Mouse (Mus musculus) CH12F3 (cell line): ENCODE measurements around the gene Lypd4.
"Not testable (repeated sequence)": the region's sequence is repeated elsewhere in the genome, so short reads cannot be mapped to it uniquely, and the experiment has no call there.

Experiments
- in situ Hi-C: fragments of 300-500 bp; cut with MboI; formaldehyde crosslinking; loops from 2 replicates; pipeline ENCODE4 v1.14.3; 2020; ENCODE audit warnings: low sequenced_read_pairs

Gene Lypd4

GRCm38 (mm10) chr7:24869532-24870165 lies at the start of gene Lypd4, which contains the start of gene Dmrtc2:
Gene Lypd4 (minus strand): TSS chr7:24869941.
Gene Dmrtc2 (plus strand): TSS chr7:24870057.
- in situ Hi-C loops = no loop called here

- in situ Hi-C loops = no loop called here
Measured at GRCm38 (mm10) chr7:24918763-24919323, 49.1 kb upstream of the Lypd4 start.

- in situ Hi-C loops = no loop called here
Measured at GRCm38 (mm10) chr7:24912480-24912879, 42.7 kb upstream of the Lypd4 start.

GRCm38 (mm10) chr7:24907211-24907748 lies 37.5 kb upstream of the Lypd4 start:
- in situ Hi-C loops = no loop called here

- in situ Hi-C loops = no loop called here
Measured at GRCm38 (mm10) chr7:24906551-24906950, 36.8 kb upstream of the Lypd4 start.

GRCm38 (mm10) chr7:24904936-24905335 lies 35.2 kb upstream of the Lypd4 start:
- in situ Hi-C loops = loop anchor here (5.0 kb wide), 1 partner anchor 53 kb away; no protein-coding TSS in a partner anchor

- in situ Hi-C loops = loop anchor here (5.0 kb wide), 1 partner anchor 52 kb away; no protein-coding TSS in a partner anchor
Measured at GRCm38 (mm10) chr7:24904070-24904483, 34.3 kb upstream of the Lypd4 start.

- in situ Hi-C loops = loop anchor here (5.0 kb wide), 1 partner anchor 51 kb away; no protein-coding TSS in a partner anchor
Measured at GRCm38 (mm10) chr7:24903444-24903825, 33.7 kb upstream of the Lypd4 start.

GRCm38 (mm10) chr7:24902630-24903443 lies 33.1 kb upstream of the Lypd4 start, which contains the start of gene Arhgef1:
Gene Arhgef1 (plus strand): TSS chr7:24902912.
- in situ Hi-C loops = loop anchor here (5.0 kb wide), 1 partner anchor 51 kb away; no protein-coding TSS in a partner anchor

- in situ Hi-C loops = loop anchor here (5.0 kb wide), 1 partner anchor 50 kb away; no protein-coding TSS in a partner anchor
Measured at GRCm38 (mm10) chr7:24902264-24902629, 32.5 kb upstream of the Lypd4 start.

GRCm38 (mm10) chr7:24901842-24902241 lies 32.1 kb upstream of the Lypd4 start:
- in situ Hi-C loops = loop anchor here (5.0 kb wide), 1 partner anchor 50 kb away; no protein-coding TSS in a partner anchor

- in situ Hi-C loops = loop anchor here (5.0 kb wide), 1 partner anchor 49 kb away; no protein-coding TSS in a partner anchor
Measured at GRCm38 (mm10) chr7:24901114-24901513, 31.4 kb upstream of the Lypd4 start.

GRCm38 (mm10) chr7:24897959-24898358 lies 28.2 kb upstream of the Lypd4 start:
- in situ Hi-C loops = no loop called here

- in situ Hi-C loops = no loop called here
Measured at GRCm38 (mm10) chr7:24897224-24897623, 27.5 kb upstream of the Lypd4 start, which contains the start of gene Cd79a. Gene Cd79a (plus strand): TSS chr7:24897381.

- in situ Hi-C loops = no loop called here
Measured at GRCm38 (mm10) chr7:24896269-24896668, 26.5 kb upstream of the Lypd4 start.

GRCm38 (mm10) chr7:24895749-24896148 lies 26.0 kb upstream of the Lypd4 start:
- in situ Hi-C loops = not testable (repeated sequence)

- in situ Hi-C loops = no loop called here
Measured at GRCm38 (mm10) chr7:24892125-24892583, 22.4 kb upstream of the Lypd4 start.

GRCm38 (mm10) chr7:24891241-24892124 lies 21.7 kb upstream of the Lypd4 start:
- in situ Hi-C loops = no loop called here

- in situ Hi-C loops = no loop called here
Measured at GRCm38 (mm10) chr7:24890281-24891216, 20.8 kb upstream of the Lypd4 start.
